Mouse (Mus musculus) CH12.LX (cell line): ENCODE results near the gene Map3k9. TPM values are rescaled to one million over a fixed set of nuclear protein-coding genes. Genes with fewer than 3 reads are reported as not detected.

Experiments used
- DNase-seq: peaks from one replicate; pipeline ENCODE4 v3.0.0-alpha.2; 2013; ENCODE audit errors: extremely low read depth
- H3K27ac ChIP-seq: 2 replicates; pipeline ENCODE4 v1.5.1; 2012; ENCODE audit warnings: low read depth, mild to moderate bottlenecking, control low read depth, moderate library complexity; ENCODE audit not compliant: insufficient read depth
- H3K27me3 ChIP-seq: replicated peaks from 2 replicates; pipeline ENCODE3; 2012; ENCODE audit warnings: inconsistent platforms
- H3K36me3 ChIP-seq, 2 experiments: replicated peaks in 1 of 2; 2 replicates each; pipeline versions ENCODE3 to v1.6.1; 2012; ENCODE audit warnings: inconsistent platforms in 1 of 2, low read length in 1 of 2, mild to moderate bottlenecking in 1 of 2, mixed read lengths in 1 of 2, moderate library complexity in 1 of 2; ENCODE audit not compliant: control insufficient read depth in 1 of 2, insufficient read depth in 1 of 2
- H3K4me1 ChIP-seq, 2 experiments: 2 replicates each; pipeline ENCODE4 v1.6.1; 2012; ENCODE audit warnings: inconsistent platforms in 1 of 2, moderate library complexity in 1 of 2; ENCODE audit not compliant: insufficient read depth in 2 of 2, control insufficient read depth in 1 of 2
- H3K4me2 ChIP-seq: 2 replicates; pipeline ENCODE4 v1.6.1; 2012; ENCODE audit warnings: low read depth, mild to moderate bottlenecking, control low read depth; ENCODE audit not compliant: poor library complexity, insufficient read depth, severe bottlenecking
- H3K4me3 ChIP-seq, 3 experiments: fragments of 150-350 bp in 1 of 3; sonication (generic) in 1 of 3; replicated peaks in 1 of 3; 2 replicates each; pipeline versions ENCODE3 to v1.5.1; 2011 to 2012; ENCODE audit warnings: low read depth in 2 of 3, low read length in 2 of 3, mild to moderate bottlenecking in 2 of 3, moderate library complexity in 2 of 3, control low read depth in 1 of 3, improper control_type of control experiment in 1 of 3, inconsistent platforms in 1 of 3, mixed read lengths in 1 of 3; ENCODE audit not compliant: poor library complexity in 1 of 3
- H3K79me2 ChIP-seq: replicated peaks from 2 replicates; pipeline ENCODE4 v1.6.1; 2012; ENCODE audit warnings: mild to moderate bottlenecking, moderate library complexity; ENCODE audit not compliant: control insufficient read depth, poor library complexity, insufficient read depth, severe bottlenecking; ENCODE audit errors: extremely low read depth
- H3K9ac ChIP-seq: 2 replicates; pipeline ENCODE4 v1.6.1; 2012; ENCODE audit warnings: low read depth, mild to moderate bottlenecking, control low read depth, moderate library complexity; ENCODE audit not compliant: insufficient read depth
- H3K9me3 ChIP-seq: replicated peaks from 2 replicates; pipeline ENCODE3; 2012; ENCODE audit warnings: low read length, inconsistent platforms, mixed read lengths
- BHLHE40 ChIP-seq: IDR thresholded peaks from 2 replicates; pipeline ENCODE4 v1.6.1; 2011; ENCODE audit warnings: mild to moderate bottlenecking, low read depth, low read length, improper control_type of control experiment
- CHD1 ChIP-seq: IDR thresholded peaks from 2 replicates; pipeline ENCODE4 v1.6.1; 2012; ENCODE audit warnings: low read depth, low read length, improper control_type of control experiment, inconsistent platforms
- ELF1 ChIP-seq: IDR thresholded peaks from 2 replicates; pipeline ENCODE4 v1.6.1; 2014; ENCODE audit warnings: low read depth, mild to moderate bottlenecking, inconsistent platforms, low read length, improper control_type of control experiment
- EP300 ChIP-seq: IDR thresholded peaks from 2 replicates; pipeline ENCODE4 v1.6.1; 2011; ENCODE audit warnings: low read length, improper control_type of control experiment
- IRF4 ChIP-seq: IDR thresholded peaks from 2 replicates; pipeline ENCODE4 v1.6.1; 2014; ENCODE audit warnings: low read depth, mild to moderate bottlenecking, inconsistent platforms, low read length, improper control_type of control experiment
- JUN ChIP-seq: IDR thresholded peaks from 2 replicates; pipeline ENCODE4 v1.6.1; 2011; ENCODE audit warnings: low read depth, mild to moderate bottlenecking, low read length, improper control_type of control experiment, moderate library complexity; ENCODE audit not compliant: insufficient read depth
- JUND ChIP-seq: conservative IDR thresholded peaks from 2 replicates; pipeline ENCODE4 v1.6.1; 2011; ENCODE audit warnings: low read depth, low read length, improper control_type of control experiment
- MAFK ChIP-seq: IDR thresholded peaks from 2 replicates; pipeline ENCODE4 v1.6.1; 2011; ENCODE audit warnings: low read length, improper control_type of control experiment; ENCODE audit not compliant: insufficient replicate concordance
- MAX ChIP-seq: IDR thresholded peaks from 2 replicates; pipeline ENCODE4 v1.6.1; 2011; ENCODE audit warnings: low read length, improper control_type of control experiment
- MEF2A ChIP-seq: IDR thresholded peaks from 2 replicates; pipeline ENCODE4 v1.6.1; 2014; ENCODE audit warnings: low read depth, mild to moderate bottlenecking, inconsistent platforms, low read length, improper control_type of control experiment, borderline replicate concordance
- MXI1 ChIP-seq: IDR thresholded peaks from 2 replicates; pipeline ENCODE4 v1.6.1; 2011; ENCODE audit warnings: mild to moderate bottlenecking, low read depth, low read length, improper control_type of control experiment
- MYC ChIP-seq: IDR thresholded peaks from 2 replicates; pipeline ENCODE4 v1.6.1; 2011; ENCODE audit warnings: low read depth, mild to moderate bottlenecking, improper control_type of control experiment, low read length
- NRF1 ChIP-seq: IDR thresholded peaks from 2 replicates; pipeline ENCODE4 v1.6.1; 2014; ENCODE audit warnings: low read depth, mild to moderate bottlenecking, inconsistent platforms, low read length, improper control_type of control experiment, moderate library complexity
- POLR2A ChIP-seq: IDR thresholded peaks from 2 replicates; pipeline ENCODE4 v1.6.1; 2011; ENCODE audit warnings: low read depth, mild to moderate bottlenecking, improper control_type of control experiment, low read length
- RCOR1 ChIP-seq: conservative IDR thresholded peaks from 2 replicates; pipeline ENCODE4 v1.6.1; 2012; ENCODE audit warnings: low read depth, mild to moderate bottlenecking, inconsistent platforms, low read length, improper control_type of control experiment
- SMC3 ChIP-seq: IDR thresholded peaks from 2 replicates; pipeline ENCODE4 v1.6.1; 2011; ENCODE audit warnings: low read depth, low read length, improper control_type of control experiment
- UBTF ChIP-seq: IDR thresholded peaks from 2 replicates; pipeline ENCODE4 v1.6.1; 2012; ENCODE audit warnings: low read depth, mild to moderate bottlenecking, inconsistent platforms, low read length, improper control_type of control experiment, moderate library complexity
- USF1 ChIP-seq: IDR thresholded peaks from 2 replicates; pipeline ENCODE4 v1.6.1; 2014; ENCODE audit warnings: low read depth, mild to moderate bottlenecking, inconsistent platforms, low read length, improper control_type of control experiment
- ZMIZ1 ChIP-seq: IDR thresholded peaks from 2 replicates; pipeline ENCODE4 v1.6.1; 2012; ENCODE audit warnings: low read depth, mild to moderate bottlenecking, inconsistent platforms, low read length, improper control_type of control experiment
- dilution Hi-C: fragments of 300-500 bp; cut with MboI; formaldehyde crosslinking; loops from 2 replicates; pipeline ENCODE4 v1.14.3; 2020; ENCODE audit warnings: low sequenced_read_pairs; ENCODE audit not compliant: extremely low pct_unique_long_range_greater_than_20kb, extremely low pct_ligation_motif_present
- in situ Hi-C: fragments of 300-500 bp; cut with MboI; formaldehyde crosslinking; loops from 3 replicates; pipeline ENCODE4 v1.14.3; 2019; ENCODE audit warnings: low sequenced_read_pairs, low pct_ligation_motif_present, low pct_unique_long_range_greater_than_20kb, mixed read lengths
- polyA plus RNA-seq: library from polyadenylated mRNA; unstranded; fragments of >175 nt; gene quantifications from 2 replicates; pipeline ENCODE4 v1.2.1, GENCODE M21; 2012; ENCODE audit warnings: low read depth; ENCODE audit not compliant: insufficient read length
- total RNA-seq, 2 experiments: library from RNA; depleted of rRNA; stranded (reverse); fragments of 300-350 nt in 1 of 2; fragments of >200 nt in 1 of 2; gene quantifications; 2 replicates each; pipeline ENCODE4 v1.2.3; 2012 to 2014

Map3k9 gene
- total and polyA plus RNA-seq, 3 experiments: 0.13 to 0.38 TPM; not detected in 1

DNA sequence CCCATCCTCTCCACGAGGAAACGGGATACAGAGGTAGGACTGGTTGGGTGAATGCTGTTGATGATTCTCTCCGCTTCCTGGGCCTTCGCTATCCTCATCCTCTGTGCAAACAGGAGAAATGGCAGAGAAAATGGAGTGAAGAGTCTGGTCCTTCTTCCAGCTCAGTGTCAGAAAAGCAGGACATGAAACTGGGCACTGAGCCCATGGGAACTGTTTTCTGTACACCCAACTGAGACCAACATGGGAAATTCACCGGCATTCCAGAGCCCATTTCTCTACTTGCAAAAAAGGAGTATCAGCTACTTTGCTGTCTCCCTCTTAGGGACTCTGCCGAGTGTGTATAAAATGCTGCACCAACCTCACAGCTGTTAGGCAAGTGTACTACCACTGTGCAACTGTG lies 56.2 kb downstream of the Map3k9 start:
- dilution Hi-C loops: no loop called here
- TF ChIP-seq RCOR1 (no peak), UBTF (no peak), MAX (no peak), JUN (no peak), IRF4 (no peak), MYC (no peak), BHLHE40 (no peak), JUND (no peak), SMC3 (no peak)
- no peak overlapping the region for H3K9ac ChIP-seq
- H3K36me3 ChIP-seq: no peaks in the 10 kb centered on the region
- H3K27ac ChIP-seq: no peak overlapping the region
- H3K79me2 ChIP-seq: no peaks in the 10 kb centered on the region
- no peaks in the 10 kb centered on the region for H3K27me3 ChIP-seq
- in situ Hi-C loops: no loop called here
- no peak overlapping the region for H3K4me2 ChIP-seq
- no peak overlapping the region for H3K4me3 ChIP-seq
- no peak for DNase-seq
- peaks cover 5 to 15% of the 10 kb centered on the region in 2 experiments for H3K4me1 ChIP-seq
- H3K9me3 ChIP-seq: no peaks in the 10 kb centered on the region

DNA sequence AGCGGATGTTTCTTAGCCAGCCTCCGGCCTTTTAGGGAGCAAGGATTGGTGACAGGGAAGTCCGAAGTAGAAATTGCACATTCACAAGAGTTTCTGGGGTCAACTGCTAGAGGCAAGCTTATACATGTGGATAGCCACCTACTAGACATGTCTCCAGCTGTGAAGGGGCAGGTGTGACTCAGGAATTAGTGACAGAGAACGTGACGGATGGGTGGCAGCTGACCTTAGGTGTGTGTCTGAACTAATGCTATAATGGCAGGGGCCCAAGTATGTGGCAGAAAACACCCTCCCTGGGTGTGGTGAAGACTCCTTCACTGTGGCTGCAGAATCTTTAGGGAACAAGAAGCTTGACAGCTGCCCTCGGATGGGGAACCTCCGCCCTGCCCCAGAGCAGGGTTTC lies 57.6 kb downstream of the Map3k9 start:
- no peak overlapping the region for H3K27ac ChIP-seq
- TF ChIP-seq SMC3 (no peak), MAFK (no peak), ZMIZ1 (no peak)
- H3K4me2 ChIP-seq: no peak overlapping the region
- H3K9me3 ChIP-seq: no peaks in the 10 kb centered on the region
- H3K9ac ChIP-seq: no peak overlapping the region
- H3K36me3 ChIP-seq: no peaks in the 10 kb centered on the region
- H3K79me2 ChIP-seq: no peaks in the 10 kb centered on the region
- no peak overlapping the region for H3K4me3 ChIP-seq
- H3K4me1 ChIP-seq: peaks cover 9 to 22% of the 10 kb centered on the region in 2 experiments
- no peaks in the 10 kb centered on the region for H3K27me3 ChIP-seq
- no peak for DNase-seq
- dilution Hi-C loops (no loop called here), in situ Hi-C loops (no loop called here)

DNA sequence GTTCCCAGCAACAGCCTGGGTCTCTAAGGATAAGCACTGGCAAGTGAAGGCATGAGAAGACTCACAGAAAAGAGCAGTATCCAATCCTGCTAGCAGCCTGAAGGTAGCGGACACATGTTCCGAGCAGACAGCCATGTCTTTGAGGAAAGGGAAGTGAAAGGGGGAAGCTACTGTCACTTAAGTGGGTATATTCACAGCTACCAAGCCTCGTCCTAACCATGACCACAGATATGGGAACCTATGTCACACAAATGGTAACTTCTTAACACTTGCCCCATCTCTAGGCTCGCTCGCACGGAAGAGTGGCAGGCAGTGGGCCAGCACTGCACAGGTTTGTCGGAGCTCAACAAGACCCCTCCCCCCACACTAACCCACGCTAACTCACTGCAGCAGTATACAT lies 61.3 kb downstream of the Map3k9 start:
- Histone ChIP-seq H3K79me2 (no peaks in the 10 kb centered on the region), H3K36me3 (no peaks in the 10 kb centered on the region), H3K4me1 (peaks cover 9 to 23% of the 10 kb centered on the region in 2 experiments), H3K27me3 (peaks cover 2% of the 10 kb centered on the region), H3K4me3 (peak overlapping the region in 2 of 3 experiments; percentile 9 to 27), H3K9ac (no peak overlapping the region), H3K27ac (no peak overlapping the region), H3K9me3 (no peaks in the 10 kb centered on the region), H3K4me2 (peak overlapping the region; percentile 4)
- in situ Hi-C loops: no loop called here
- no peak for TF ChIP-seq POLR2A
- no peak for TF ChIP-seq JUN
- no peak for TF ChIP-seq MEF2A
- TF ChIP-seq ZMIZ1: no peak
- TF ChIP-seq EP300: peak; percentile 86
- TF ChIP-seq JUND: no peak
- no peak for TF ChIP-seq NRF1
- no peak for TF ChIP-seq MXI1
- TF ChIP-seq USF1: no peak
- TF ChIP-seq MYC: peak; percentile 91
- peak; percentile 83 for TF ChIP-seq IRF4
- 0 out of 2 replicates have a peak, but pooled peaks have one; percentile 7 for TF ChIP-seq ELF1
- TF ChIP-seq RCOR1: 0 out of 2 replicates have a peak, but pooled peaks have one; percentile 8
- TF ChIP-seq MAX: peak; percentile 92
- no peak for TF ChIP-seq CHD1
- no peak for TF ChIP-seq MAFK
- peak; percentile 71 for DNase-seq
- dilution Hi-C loops: no loop called here
